Mouse (Mus musculus): ENCODE data around the gene Brca2. TPM values are rescaled to one million over a fixed set of nuclear protein-coding genes. Genes with fewer than 3 reads are reported as not detected.
A peak's percentile ranks its signal among the peaks of the same experiment; 100 is the strongest.

Gene Brca2
- polyA plus RNA-seq, 1 experiment from 2014 or later, result 12.7 TPM

DNA sequence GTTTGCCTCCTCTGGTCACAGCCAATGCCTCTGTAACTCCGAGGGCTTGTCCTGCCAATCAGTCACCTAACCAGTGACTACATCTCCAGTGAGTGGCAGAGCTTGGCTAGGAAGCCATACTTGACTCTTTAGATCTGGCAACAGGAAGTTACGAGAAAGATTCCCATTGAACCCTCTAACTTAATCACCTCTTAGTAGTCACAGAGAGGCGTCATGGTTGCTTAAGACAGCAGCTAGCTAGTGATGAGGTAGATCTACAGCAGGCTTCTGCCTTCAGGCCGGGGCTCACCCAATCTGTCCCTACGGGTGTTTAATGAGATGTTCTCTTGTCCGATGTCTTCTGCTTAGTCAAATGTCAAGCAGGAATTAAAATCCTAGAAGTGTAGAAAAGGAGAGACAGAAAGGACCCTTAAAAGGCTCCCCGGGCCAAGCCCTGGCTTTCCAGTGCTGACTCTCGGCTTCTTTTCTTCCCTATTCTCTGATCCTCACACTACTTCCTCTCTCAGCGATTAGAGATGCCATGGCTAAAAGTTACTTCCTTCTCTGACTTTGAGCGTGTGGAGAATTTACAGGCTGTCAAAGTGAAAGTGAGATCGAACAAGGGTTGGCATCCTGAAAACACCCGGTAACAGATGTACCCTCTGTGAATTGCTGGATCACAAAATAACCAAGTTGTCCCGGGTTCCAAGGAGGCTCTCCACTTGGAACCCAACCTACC lies 69.9 kb downstream of the Brca2 start:
- Histone ChIP-seq H3K4me3 (ENCODE audit: low read depth, low read length) (no peak overlapping the region), H3K4me2 (ENCODE audit: low read depth, low read length) (peak overlapping the region; percentile 98; the same call in 1 of the 2 replicates), H3K27ac (ENCODE audit: low read depth, low read length) (no peak overlapping the region), H3K27me3 (ENCODE audit: control insufficient read depth, insufficient read depth, low read length) (peaks cover 21% of the 10 kb centered on the region), H3K36me3 (ENCODE audit: control insufficient read depth, insufficient read depth, low read length) (no peaks in the 10 kb centered on the region), H3K9me3 (ENCODE audit: control insufficient read depth, low read length) (no peaks in the 10 kb centered on the region), H3K4me1 (ENCODE audit: control insufficient read depth, insufficient read depth, low read length) (peaks cover 4% of the 10 kb centered on the region), H3K9ac (replicated peaks; ENCODE audit: low read depth, low read length) (no peak overlapping the region)
- WGBS, result 78% methylated on average over 13 of the region's 13 CpGs
- ATAC-seq (ENCODE audit: low read depth), result no peak

DNA sequence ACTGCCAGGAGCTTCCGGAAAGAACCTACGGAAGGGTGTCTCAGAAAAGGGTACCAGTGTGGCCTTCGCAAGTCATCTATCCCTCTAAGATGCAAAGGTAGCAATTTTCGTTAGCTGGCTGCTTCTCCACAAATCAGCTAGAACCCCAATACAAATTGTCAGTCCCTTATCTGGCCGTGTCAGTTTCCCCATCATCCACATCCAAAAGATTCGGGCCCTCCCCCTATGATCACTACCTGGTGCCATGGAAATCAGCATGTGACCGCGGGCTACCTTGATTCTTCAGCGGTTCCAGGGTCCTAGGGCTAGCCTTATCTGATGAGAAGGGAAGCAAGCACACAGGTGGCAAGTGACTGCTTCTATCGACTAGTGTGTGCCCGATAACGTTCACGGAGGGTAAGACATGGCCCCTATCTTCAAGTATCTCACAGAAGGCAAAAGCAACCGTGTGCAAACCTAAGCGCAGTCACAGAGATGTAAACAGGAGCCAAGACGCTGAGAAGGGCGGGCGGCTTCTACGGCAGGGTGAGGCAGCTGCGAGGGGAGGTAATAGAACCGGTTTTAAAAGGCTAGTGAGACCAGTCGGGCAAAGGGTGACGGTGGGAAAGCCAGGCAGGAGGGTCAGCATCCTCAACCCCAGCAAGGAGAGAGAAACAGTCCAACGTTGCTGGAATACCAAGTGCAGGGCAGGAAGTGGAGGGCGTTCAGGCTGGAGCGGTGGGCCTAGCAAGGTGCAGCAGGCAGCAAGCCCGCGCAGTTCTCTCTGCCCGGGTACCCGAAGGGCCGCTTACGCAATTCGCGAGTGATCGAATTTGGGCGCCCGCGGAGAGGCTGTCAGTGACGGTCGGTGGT lies 70.7 kb downstream of the Brca2 start:
- Histone ChIP-seq H3K27ac (ENCODE audit: low read depth, low read length) (no peak overlapping the region), H3K9ac (replicated peaks; ENCODE audit: low read depth, low read length) (peak overlapping the region; percentile 68)

DNA sequence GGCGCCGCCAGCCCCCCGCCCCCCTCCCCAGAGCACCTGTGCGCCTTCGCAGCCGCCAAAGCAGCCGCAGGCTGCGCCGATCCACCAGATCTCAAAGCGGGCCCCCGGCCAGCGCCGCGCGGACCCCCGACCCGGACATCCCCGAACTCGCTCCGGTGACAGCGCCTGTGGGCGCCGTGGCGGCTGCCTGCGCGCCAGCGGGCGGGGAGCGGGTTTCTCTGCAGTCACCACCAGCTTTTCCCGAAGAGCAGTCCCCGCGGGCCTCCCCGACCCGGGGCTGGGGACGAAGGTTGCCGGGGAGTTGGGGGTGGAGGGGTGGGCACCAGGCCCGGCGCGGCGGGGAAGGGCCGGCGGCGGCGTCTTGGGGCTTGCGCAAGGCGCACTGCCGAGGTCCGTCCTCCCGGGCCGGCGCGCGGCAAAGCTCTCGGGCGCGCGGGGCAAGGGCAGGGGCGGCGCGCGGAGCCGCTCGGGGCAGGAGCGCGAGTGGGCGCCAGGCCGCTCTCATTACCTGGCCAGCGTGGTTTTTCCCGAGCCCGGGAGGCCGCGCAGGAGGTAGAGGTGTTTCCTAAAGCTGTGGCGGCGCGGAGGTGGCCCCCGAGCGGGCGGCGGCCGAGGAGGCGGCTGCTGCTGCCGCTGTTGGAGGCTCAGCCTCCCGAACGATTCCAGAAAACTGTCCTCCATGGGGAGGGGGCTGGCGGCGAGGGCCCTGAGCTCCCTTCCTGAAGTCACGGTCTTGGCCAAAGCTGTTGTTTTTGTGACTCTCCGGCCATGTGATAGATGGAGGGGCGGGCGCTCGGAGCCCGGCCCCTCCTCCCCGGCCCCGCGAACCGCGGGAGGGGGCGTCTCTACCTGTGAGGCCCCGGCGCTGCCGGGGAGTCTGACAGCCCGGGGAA lies 71.6 kb downstream of the Brca2 start:
- Histone ChIP-seq H3K9me3 (ENCODE audit: control insufficient read depth, low read length) (no peaks in the 10 kb centered on the region), H3K9ac (replicated peaks; ENCODE audit: low read depth, low read length) (peak overlapping the region; percentile 68), H3K4me3 (ENCODE audit: low read depth, low read length) (peak overlapping the region; percentile 84), H3K4me1 (ENCODE audit: control insufficient read depth, insufficient read depth, low read length) (peaks cover 4% of the 10 kb centered on the region), H3K27ac (ENCODE audit: low read depth, low read length) (no peak overlapping the region), H3K27me3 (ENCODE audit: control insufficient read depth, insufficient read depth, low read length) (peaks cover 21% of the 10 kb centered on the region), H3K4me2 (ENCODE audit: low read depth, low read length) (peak overlapping the region; percentile 98), H3K36me3 (ENCODE audit: control insufficient read depth, insufficient read depth, low read length) (no peaks in the 10 kb centered on the region)
- WGBS, result under 1% methylated on average over 94 of the region's 102 CpGs
- ATAC-seq (ENCODE audit: low read depth), result peak; percentile 81

More for the DNA sequence above, 70.7 kb downstream of the Brca2 start:
- 10% methylated on average over 40 of the region's 40 CpGs for WGBS
- peak overlapping the region; percentile 84 for H3K4me3 ChIP-seq (ENCODE audit: low read depth, low read length)
- peak; percentile 47; the same call in 1 of the 2 replicates for ATAC-seq (ENCODE audit: low read depth)
- H3K36me3 ChIP-seq (ENCODE audit: control insufficient read depth, insufficient read depth, low read length), result no peaks in the 10 kb centered on the region
- peak overlapping the region; percentile 98 for H3K4me2 ChIP-seq (ENCODE audit: low read depth, low read length)
- H3K4me1 ChIP-seq (ENCODE audit: control insufficient read depth, insufficient read depth, low read length), result peaks cover 4% of the 10 kb centered on the region
- H3K9me3 ChIP-seq (ENCODE audit: control insufficient read depth, low read length), result no peaks in the 10 kb centered on the region
- H3K27me3 ChIP-seq (ENCODE audit: control insufficient read depth, insufficient read depth, low read length), result peaks cover 21% of the 10 kb centered on the region

DNA sequence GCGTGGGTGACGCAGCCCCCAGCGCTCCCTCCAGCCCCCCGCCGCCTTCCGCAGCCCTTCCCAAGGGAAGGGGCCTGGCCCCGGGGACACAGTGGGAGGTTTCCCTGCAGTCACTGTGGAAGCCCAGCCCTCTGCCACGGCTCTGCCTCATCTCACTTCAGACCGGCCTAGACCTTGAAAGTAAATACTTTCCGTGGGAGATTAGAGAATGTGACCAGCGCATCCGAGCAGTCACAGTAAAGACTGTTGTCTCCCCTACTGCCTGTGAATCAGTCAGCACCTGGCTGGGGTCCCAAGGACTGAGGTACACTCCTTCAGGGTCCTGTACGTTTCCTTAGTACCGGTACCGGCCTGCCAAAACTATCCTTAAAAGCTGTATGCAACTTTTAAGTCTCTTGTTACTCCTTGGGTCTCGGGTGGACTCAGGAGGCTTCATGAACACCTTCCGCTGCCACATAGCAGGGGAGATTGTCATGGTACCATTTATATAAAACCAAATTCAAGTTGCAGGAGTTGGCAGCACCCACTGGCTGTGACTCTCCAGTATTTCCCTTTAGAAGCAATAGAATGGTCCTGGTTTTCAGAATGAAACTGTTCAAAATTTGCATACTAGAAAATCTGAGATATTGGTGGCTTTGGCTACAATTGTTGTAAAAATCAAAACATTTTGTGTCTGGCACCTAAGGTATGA lies 72.4 kb downstream of the Brca2 start:
- H3K27me3 ChIP-seq (ENCODE audit: control insufficient read depth, insufficient read depth, low read length), result peaks cover 21% of the 10 kb centered on the region
- peak overlapping the region; percentile 68 for H3K9ac ChIP-seq (replicated peaks; ENCODE audit: low read depth, low read length)
- no peak; the same call in 1 of the 2 replicates for ATAC-seq (ENCODE audit: low read depth)
- H3K27ac ChIP-seq (ENCODE audit: low read depth, low read length), result no peak overlapping the region
- H3K4me1 ChIP-seq (ENCODE audit: control insufficient read depth, insufficient read depth, low read length), result peaks cover 4% of the 10 kb centered on the region
- no peaks in the 10 kb centered on the region for H3K36me3 ChIP-seq (ENCODE audit: control insufficient read depth, insufficient read depth, low read length)
- peak overlapping the region; percentile 84 for H3K4me3 ChIP-seq (ENCODE audit: low read depth, low read length)
- peak overlapping the region; percentile 98 for H3K4me2 ChIP-seq (ENCODE audit: low read depth, low read length)
- no peaks in the 10 kb centered on the region for H3K9me3 ChIP-seq (ENCODE audit: control insufficient read depth, low read length)
- WGBS, result 6% methylated on average over 17 of the region's 17 CpGs

DNA sequence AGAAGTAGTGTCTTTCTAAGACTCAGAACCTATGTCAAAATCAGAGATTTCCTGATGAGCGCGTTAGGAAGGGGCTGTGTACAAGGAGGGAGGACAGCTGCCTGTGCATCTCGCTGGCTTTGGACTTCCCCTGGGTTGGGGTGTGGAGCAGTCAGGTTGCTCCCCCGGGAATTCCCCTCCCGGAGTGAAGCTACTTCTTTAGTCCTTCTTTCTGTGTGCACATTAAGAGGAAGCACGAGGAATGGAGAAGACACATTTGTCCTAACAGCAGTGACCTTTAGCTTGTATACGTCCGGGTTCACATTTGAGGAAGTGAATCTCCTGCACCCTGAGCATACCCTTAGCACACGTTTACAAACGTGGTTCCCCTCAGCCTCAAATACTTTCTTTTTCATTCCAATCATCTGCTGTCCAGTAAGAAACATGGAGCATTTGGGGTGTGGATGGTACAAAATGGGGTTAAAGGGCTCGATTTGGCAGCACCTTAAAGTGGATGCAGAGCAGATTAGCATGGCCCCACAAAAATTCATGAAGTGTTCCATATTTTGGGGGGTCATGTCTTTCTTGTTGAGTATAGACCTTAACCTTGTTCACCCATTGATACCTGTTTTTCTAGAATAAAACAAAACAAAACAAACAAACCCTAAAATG lies 73.1 kb downstream of the Brca2 start:
- H3K9me3 ChIP-seq (ENCODE audit: control insufficient read depth, low read length), result no peaks in the 10 kb centered on the region
- H3K4me3 ChIP-seq (ENCODE audit: low read depth, low read length), result no peak overlapping the region
- peaks cover 4% of the 10 kb centered on the region for H3K4me1 ChIP-seq (ENCODE audit: control insufficient read depth, insufficient read depth, low read length)
- no peaks in the 10 kb centered on the region for H3K36me3 ChIP-seq (ENCODE audit: control insufficient read depth, insufficient read depth, low read length)
- 51% methylated on average over 11 of the region's 11 CpGs for WGBS
- no peak overlapping the region for H3K4me2 ChIP-seq (ENCODE audit: low read depth, low read length)
- peaks cover 21% of the 10 kb centered on the region for H3K27me3 ChIP-seq (ENCODE audit: control insufficient read depth, insufficient read depth, low read length)
- H3K9ac ChIP-seq (replicated peaks; ENCODE audit: low read depth, low read length), result no peak overlapping the region
- no peak overlapping the region for H3K27ac ChIP-seq (ENCODE audit: low read depth, low read length)
- no peak for ATAC-seq (ENCODE audit: low read depth)

DNA sequence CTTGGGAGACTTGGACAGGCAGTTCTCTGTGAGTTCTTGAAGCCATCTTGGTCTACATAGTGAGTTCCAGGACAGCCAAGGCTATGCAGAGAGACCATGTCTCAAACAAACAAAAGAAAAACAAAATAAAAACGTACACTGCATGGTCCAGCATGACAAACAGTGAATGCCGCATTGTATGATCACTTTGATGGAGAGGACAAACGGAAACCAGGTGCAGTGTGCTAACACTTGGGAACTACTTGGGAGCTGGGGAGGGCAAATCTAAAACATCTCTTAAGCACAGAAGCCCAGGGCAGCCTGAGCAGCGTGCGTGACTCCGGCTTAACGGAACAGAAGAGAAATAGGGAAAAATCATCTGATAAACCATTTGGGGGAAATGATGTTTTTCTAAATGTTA lies 74.7 kb downstream of the Brca2 start, which contains the start of gene N4bp2l1:
N4bp2l1 (minus strand) TSS at position 101 of the 400 bp plus-strand sequence.
- H3K27me3 ChIP-seq (ENCODE audit: control insufficient read depth, insufficient read depth, low read length), result peaks cover 19% of the 10 kb centered on the region
- no peak within 1 kb of the TSS for H3K4me2 ChIP-seq (ENCODE audit: low read depth, low read length)
- H3K27ac ChIP-seq (ENCODE audit: low read depth, low read length), result no peak within 1 kb of the TSS
- no peak for ATAC-seq (ENCODE audit: low read depth)
- H3K4me3 ChIP-seq (ENCODE audit: low read depth, low read length), result no peak within 1 kb of the TSS
- H3K4me1 ChIP-seq (ENCODE audit: control insufficient read depth, insufficient read depth, low read length), result peaks cover 10% of the 10 kb centered on the region
- no peaks in the 10 kb centered on the region for H3K36me3 ChIP-seq (ENCODE audit: control insufficient read depth, insufficient read depth, low read length)
- H3K9ac ChIP-seq (replicated peaks; ENCODE audit: low read depth, low read length), result no peak within 1 kb of the TSS
- 89% methylated on average over 7 of the region's 7 CpGs for WGBS
- H3K9me3 ChIP-seq (ENCODE audit: control insufficient read depth, low read length), result no peaks in the 10 kb centered on the region

DNA sequence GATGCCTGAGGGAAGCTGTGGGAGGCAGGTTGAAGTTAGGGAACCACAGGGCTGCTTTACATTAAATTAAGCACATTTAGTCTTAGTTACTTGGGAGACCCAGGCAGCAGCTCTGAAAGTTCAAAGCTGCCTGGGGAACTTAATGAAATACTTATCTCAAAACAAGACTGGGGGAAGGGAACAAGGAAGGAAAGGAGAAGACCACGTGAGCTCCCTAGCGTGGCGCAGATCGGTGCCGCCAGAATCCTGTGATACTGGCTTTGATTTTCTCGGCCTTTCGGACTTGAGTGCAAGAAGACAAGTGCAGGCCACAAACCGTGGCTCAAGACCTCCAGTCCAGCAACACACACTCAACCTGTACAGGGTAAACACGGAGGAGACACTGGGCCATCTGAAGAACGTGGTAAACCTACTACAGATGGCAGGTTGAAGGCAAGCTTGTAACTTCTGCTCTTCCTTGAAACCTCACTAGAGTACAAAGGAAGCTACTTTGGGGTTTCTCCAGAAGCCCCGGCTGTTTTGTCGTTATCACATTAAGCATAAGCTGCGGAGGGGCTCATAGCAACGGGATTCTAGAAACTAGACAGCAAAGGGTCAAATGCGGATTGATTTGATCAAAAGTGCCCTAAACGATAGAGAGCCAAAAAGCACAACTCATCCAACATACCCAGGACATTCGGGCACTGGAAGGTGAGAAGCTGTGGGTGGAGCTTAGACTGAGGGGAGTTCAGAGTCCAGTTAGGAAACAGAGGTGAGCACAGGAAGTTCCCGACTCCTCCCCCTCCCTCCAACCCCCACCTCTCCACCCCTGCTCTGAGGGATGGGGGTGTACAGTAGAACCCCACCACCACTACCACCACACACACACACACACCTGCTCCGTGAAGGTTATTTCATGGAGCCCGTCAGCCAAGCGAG lies 76.0 kb downstream of the Brca2 start:
- H3K4me2 ChIP-seq (ENCODE audit: low read depth, low read length), result no peak overlapping the region
- ATAC-seq (ENCODE audit: low read depth), result no peak
- 76% methylated on average over 21 of the region's 21 CpGs for WGBS
- H3K4me1 ChIP-seq (ENCODE audit: control insufficient read depth, insufficient read depth, low read length), result peaks cover 10% of the 10 kb centered on the region
- H3K27ac ChIP-seq (ENCODE audit: low read depth, low read length), result no peak overlapping the region
- no peak overlapping the region for H3K9ac ChIP-seq (replicated peaks; ENCODE audit: low read depth, low read length)
- H3K4me3 ChIP-seq (ENCODE audit: low read depth, low read length), result no peak overlapping the region
- H3K27me3 ChIP-seq (ENCODE audit: control insufficient read depth, insufficient read depth, low read length), result peaks cover 14% of the 10 kb centered on the region; the same call in 1 of the 2 replicates
- H3K9me3 ChIP-seq (ENCODE audit: control insufficient read depth, low read length), result no peaks in the 10 kb centered on the region
- H3K36me3 ChIP-seq (ENCODE audit: control insufficient read depth, insufficient read depth, low read length), result no peaks in the 10 kb centered on the region
